Mouse (Mus musculus) testis, adult 2 months (tissue): Measurements from ENCODE around the gene Tcf20.

Experiments
- CTCF ChIP-seq: fragments of 200-500 bp; IDR thresholded peaks from 2 replicates; pipeline ENCODE4 v1.5.1; 2012; ENCODE audit warnings: low read depth, mild to moderate bottlenecking, inconsistent platforms, low read length, moderate library complexity; ENCODE audit not compliant: control insufficient read depth, insufficient read depth, insufficient replicate concordance
- POLR2A ChIP-seq: fragments of 200-500 bp; IDR thresholded peaks from 2 replicates; pipeline ENCODE4 v1.6.1; 2012; ENCODE audit warnings: low read depth, mild to moderate bottlenecking, inconsistent platforms, low read length, moderate library complexity; ENCODE audit not compliant: control insufficient read depth

DNA sequence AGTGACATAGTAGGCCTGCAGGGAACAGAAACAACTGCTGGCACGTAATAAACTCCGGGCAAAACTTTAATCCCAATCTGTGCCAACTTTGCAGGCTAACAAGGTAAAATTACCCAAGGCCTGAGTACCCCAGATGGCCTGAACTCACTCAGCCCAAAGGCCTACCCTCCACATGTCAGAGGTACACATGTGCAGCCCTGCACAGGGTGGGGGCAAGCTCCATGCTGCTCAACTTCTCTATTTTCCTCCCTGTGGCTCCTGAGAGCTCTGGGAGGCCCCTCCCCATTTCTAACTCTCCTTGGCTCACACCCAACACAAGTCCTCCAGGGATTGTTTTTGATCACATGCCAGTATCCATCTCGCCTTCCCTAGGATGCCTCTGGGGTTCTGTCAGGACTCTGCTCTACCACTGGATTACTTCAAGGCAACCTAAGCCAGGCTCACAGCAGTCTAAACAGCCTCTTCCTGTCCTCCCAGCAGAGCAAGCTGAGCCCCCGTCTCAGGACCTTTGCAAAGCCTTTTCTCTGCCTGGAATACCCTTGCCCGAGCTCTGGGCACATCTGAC is 50.2 kb downstream of the Tcf20 start:
- TF ChIP-seq CTCF (no peak), POLR2A (no peak)
